Comparison of ENCODE assay signal across 16 mouse cellular contexts in genomic region chr16:38674891-38675290, GRCm38 (mm10).
"Had no signal": no experiment of that assay in that cellular context is flagged by ENCODE, and none has a peak within 500 bp of the region (broad histone marks: within the 10 kb centered on the region; RNA-seq: fewer than 3 reads in every experiment).

No protein-coding gene starts in this region.

- H3K27ac ChIP-seq: limb, embryonic 12.5 days; liver, embryonic 13.5 days; lung, embryonic 15.5 days; neural tube, embryonic 12.5 days; stomach, embryonic 15.5 days had no signal

- H3K9me3 ChIP-seq: limb, embryonic 12.5 days; liver, embryonic 13.5 days; lung, embryonic 15.5 days; neural tube, embryonic 12.5 days; stomach, embryonic 15.5 days had no signal

- H3K27me3 ChIP-seq: limb, embryonic 12.5 days; liver, embryonic 13.5 days; lung, embryonic 15.5 days; neural tube, embryonic 12.5 days; stomach, embryonic 15.5 days had no signal

- DNase-seq: kidney, postnatal 25 days; layer of hippocampus, adult 9-11 months; layer of hippocampus, postnatal 36 days; liver; liver, embryonic 13.5 days; liver, postnatal 0 days; lung, postnatal 14 days; midbrain, embryonic 14.5 days; right cerebral cortex, postnatal 14 days; thymus, adult 2 months; thymus, postnatal 25 days had no signal

- H3K4me3 ChIP-seq: limb, embryonic 12.5 days; liver, embryonic 13.5 days; lung, embryonic 15.5 days; myocyte; neural tube, embryonic 12.5 days; stomach, embryonic 15.5 days had no signal

- ATAC-seq: liver, postnatal 0 days had no signal

- H3K9ac ChIP-seq: limb, embryonic 12.5 days; liver, embryonic 13.5 days; liver, postnatal 0 days; lung, embryonic 15.5 days; neural tube, embryonic 12.5 days; stomach, embryonic 15.5 days had no signal

- H3K4me2 ChIP-seq: limb, embryonic 12.5 days; liver, embryonic 13.5 days; lung, embryonic 15.5 days; neural tube, embryonic 12.5 days; stomach, embryonic 15.5 days had no signal

- H3K36me3 ChIP-seq: limb, embryonic 12.5 days; liver, embryonic 13.5 days; lung, embryonic 15.5 days; neural tube, embryonic 12.5 days; stomach, embryonic 15.5 days had no signal
